Mouse (Mus musculus): ENCODE measurements around the gene Dock10. TPM values are rescaled to one million over a fixed set of nuclear protein-coding genes. Genes with fewer than 3 reads are reported as not detected.
"Not testable (repeated sequence)": the region's sequence is repeated elsewhere in the genome, so short reads cannot be mapped to it uniquely, and the experiment has no call there.

Dock10 gene
- polyA plus RNA-seq, 1 experiment from 2014 or later: 5.8 TPM

- H3K36me3 ChIP-seq: no peaks in the 10 kb centered on the region
- H3K9me3 ChIP-seq: no peaks in the 10 kb centered on the region
- no peak overlapping the region for H3K4me3 ChIP-seq (replicated peaks)
- no peak overlapping the region for H3K27ac ChIP-seq
- H3K27me3 ChIP-seq (replicated peaks): peaks cover 14% of the 10 kb centered on the region
- no peak for ATAC-seq (ENCODE audit: insufficient read depth, low FRiP score, low read depth)
- 23% methylated on average over 2 of the region's 2 CpGs for WGBS
- H3K4me2 ChIP-seq: no peak overlapping the region
- H3K4me1 ChIP-seq: peaks cover 4% of the 10 kb centered on the region; the same call in 1 of the 2 replicates
- H3K9ac ChIP-seq: no peak overlapping the region
These were observed 2.3 kb downstream of the Dock10 start for GRCm38 (mm10) chr1:80756060-80756439.

GRCm38 (mm10) chr1:80755296-80756059, 2.8 kb downstream of the Dock10 start:
- peaks cover 14% of the 10 kb centered on the region for H3K27me3 ChIP-seq (replicated peaks)
- WGBS: 75% methylated on average over 7 of the region's 7 CpGs
- no peak overlapping the region for H3K4me3 ChIP-seq (replicated peaks)
- no peak overlapping the region for H3K27ac ChIP-seq
- no peak overlapping the region for H3K4me2 ChIP-seq
- no peak overlapping the region for H3K9ac ChIP-seq
- peaks cover 4% of the 10 kb centered on the region; the same call in 1 of the 2 replicates for H3K4me1 ChIP-seq
- no peak for ATAC-seq (ENCODE audit: insufficient read depth, low FRiP score, low read depth)
- H3K9me3 ChIP-seq: no peaks in the 10 kb centered on the region
- H3K36me3 ChIP-seq: no peaks in the 10 kb centered on the region

GRCm38 (mm10) chr1:80749122-80749521, 9.2 kb downstream of the Dock10 start:
- not testable (repeated sequence) for H3K36me3 ChIP-seq; H3K9ac ChIP-seq; H3K4me1 ChIP-seq; ATAC-seq (ENCODE audit: insufficient read depth, low FRiP score, low read depth); H3K4me2 ChIP-seq; H3K27ac ChIP-seq; H3K9me3 ChIP-seq; H3K4me3 ChIP-seq (replicated peaks); H3K27me3 ChIP-seq (replicated peaks)
- 76% methylated on average over 2 of the region's 2 CpGs for WGBS

DNA sequence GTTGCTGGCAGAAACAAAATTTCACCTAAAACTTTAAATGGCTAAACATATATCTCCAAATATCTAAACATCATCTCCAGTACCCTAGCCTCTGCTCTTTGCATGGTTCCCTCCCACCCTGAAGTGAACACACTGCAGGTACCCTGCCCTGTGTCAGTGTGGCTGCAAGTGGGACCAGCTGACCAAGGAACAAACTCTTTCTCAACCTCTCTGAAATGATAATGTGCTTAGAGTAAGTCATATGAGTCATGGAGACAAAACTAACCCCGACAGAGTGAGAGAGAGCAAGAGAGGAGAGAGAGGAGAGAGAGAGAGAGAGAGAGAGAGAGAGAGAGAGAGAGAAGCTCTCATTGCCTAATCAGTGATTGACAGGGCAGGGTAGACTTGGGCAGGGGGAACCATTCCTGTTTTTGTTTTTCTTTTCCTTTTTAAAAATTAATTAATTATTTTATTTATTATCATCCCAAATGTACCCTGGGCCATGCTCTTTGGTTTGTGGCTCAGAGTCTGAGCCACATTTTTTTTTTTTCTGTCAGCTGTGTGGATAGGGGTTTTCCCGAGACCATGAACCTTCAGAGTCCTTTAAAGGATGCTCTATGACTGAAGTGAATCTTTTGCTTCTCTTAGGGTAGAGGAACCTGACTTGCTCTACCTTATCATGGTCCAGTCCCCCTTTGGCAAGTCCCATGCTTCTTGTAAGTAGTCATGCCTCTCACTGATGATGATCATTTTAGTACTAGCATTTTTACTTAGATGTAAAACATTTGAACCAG, 11.4 kb downstream of the Dock10 start:
- no peak for ATAC-seq (ENCODE audit: insufficient read depth, low FRiP score, low read depth)
- H3K4me2 ChIP-seq: no peak overlapping the region
- no peaks in the 10 kb centered on the region for H3K36me3 ChIP-seq
- no peaks in the 10 kb centered on the region for H3K9me3 ChIP-seq
- no peak overlapping the region for H3K9ac ChIP-seq
- 65% methylated on average over 2 of the region's 2 CpGs for WGBS
- no peaks in the 10 kb centered on the region for H3K27me3 ChIP-seq (replicated peaks)
- no peak overlapping the region for H3K27ac ChIP-seq
- H3K4me1 ChIP-seq: no peaks in the 10 kb centered on the region
- no peak overlapping the region for H3K4me3 ChIP-seq (replicated peaks)

DNA sequence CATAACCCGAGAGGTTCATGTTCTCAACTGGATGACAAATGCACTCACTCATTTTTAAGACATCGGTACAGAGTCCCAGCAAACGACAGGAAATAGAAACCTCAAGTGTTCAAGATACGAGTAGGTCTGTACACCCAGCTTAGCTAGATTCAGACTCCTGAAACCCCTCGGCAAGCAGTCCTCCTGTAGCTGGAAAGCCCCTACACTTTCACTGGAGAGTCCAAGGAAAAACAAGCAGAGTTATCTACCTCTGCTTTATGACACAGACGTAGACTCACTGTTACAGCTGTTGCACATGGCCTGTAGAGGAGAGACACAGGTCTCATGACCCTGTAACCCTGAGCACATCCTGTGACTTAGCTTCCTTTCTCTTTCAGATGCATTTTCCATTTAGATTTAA, 12.1 kb downstream of the Dock10 start:
- H3K9me3 ChIP-seq: no peaks in the 10 kb centered on the region
- H3K4me2 ChIP-seq: no peak overlapping the region
- H3K27ac ChIP-seq: no peak overlapping the region
- H3K9ac ChIP-seq: no peak overlapping the region
- no peak overlapping the region for H3K4me3 ChIP-seq (replicated peaks)
- no peak for ATAC-seq (ENCODE audit: insufficient read depth, low FRiP score, low read depth)
- 70% methylated on average over 6 of the region's 6 CpGs for WGBS
- no peaks in the 10 kb centered on the region for H3K27me3 ChIP-seq (replicated peaks)
- no peaks in the 10 kb centered on the region for H3K36me3 ChIP-seq
- H3K4me1 ChIP-seq: no peaks in the 10 kb centered on the region

GRCm38 (mm10) chr1:80739472-80739871, 18.9 kb downstream of the Dock10 start:
- no peak for ATAC-seq (ENCODE audit: insufficient read depth, low FRiP score, low read depth)
- Histone ChIP-seq H3K4me3 (replicated peaks) (no peak overlapping the region), H3K27me3 (replicated peaks) (no peaks in the 10 kb centered on the region), H3K36me3 (no peaks in the 10 kb centered on the region), H3K4me1 (no peaks in the 10 kb centered on the region), H3K4me2 (no peak overlapping the region), H3K27ac (no peak overlapping the region), H3K9me3 (no peaks in the 10 kb centered on the region), H3K9ac (no peak overlapping the region)
- WGBS: 47% methylated on average over 1 of the region's 1 CpGs

- 67% methylated on average over 5 of the region's 5 CpGs for WGBS
These were observed 20.4 kb downstream of the Dock10 start for GRCm38 (mm10) chr1:80737812-80738391.

GRCm38 (mm10) chr1:80730582-80730981, 27.7 kb downstream of the Dock10 start:
- WGBS: 82% methylated on average over 5 of the region's 5 CpGs
- Histone ChIP-seq H3K9ac (no peak overlapping the region), H3K4me2 (no peak overlapping the region), H3K9me3 (no peaks in the 10 kb centered on the region), H3K36me3 (no peaks in the 10 kb centered on the region), H3K27me3 (replicated peaks) (no peaks in the 10 kb centered on the region), H3K4me1 (no peaks in the 10 kb centered on the region), H3K4me3 (replicated peaks) (no peak overlapping the region), H3K27ac (no peak overlapping the region)
- no peak for ATAC-seq (ENCODE audit: insufficient read depth, low FRiP score, low read depth)

More at GRCm38 (mm10) chr1:80737812-80738391, 20.4 kb downstream of the Dock10 start:
- H3K4me1 ChIP-seq: no peaks in the 10 kb centered on the region
- no peaks in the 10 kb centered on the region for H3K36me3 ChIP-seq
- H3K27ac ChIP-seq: no peak overlapping the region
- no peak for ATAC-seq (ENCODE audit: insufficient read depth, low FRiP score, low read depth)
- H3K27me3 ChIP-seq (replicated peaks): no peaks in the 10 kb centered on the region
- no peak overlapping the region for H3K4me3 ChIP-seq (replicated peaks)
- H3K9me3 ChIP-seq: no peaks in the 10 kb centered on the region
- H3K4me2 ChIP-seq: no peak overlapping the region
- no peak overlapping the region for H3K9ac ChIP-seq

- Histone ChIP-seq H3K4me2 (no peak overlapping the region), H3K4me3 (replicated peaks) (no peak overlapping the region), H3K9ac (no peak overlapping the region), H3K9me3 (no peaks in the 10 kb centered on the region), H3K36me3 (no peaks in the 10 kb centered on the region), H3K27me3 (replicated peaks) (no peaks in the 10 kb centered on the region), H3K4me1 (no peaks in the 10 kb centered on the region), H3K27ac (no peak overlapping the region)
- no peak for ATAC-seq (ENCODE audit: insufficient read depth, low FRiP score, low read depth)
- WGBS: 83% methylated on average over 4 of the region's 4 CpGs
These were observed 28.2 kb downstream of the Dock10 start for GRCm38 (mm10) chr1:80730174-80730573.

DNA sequence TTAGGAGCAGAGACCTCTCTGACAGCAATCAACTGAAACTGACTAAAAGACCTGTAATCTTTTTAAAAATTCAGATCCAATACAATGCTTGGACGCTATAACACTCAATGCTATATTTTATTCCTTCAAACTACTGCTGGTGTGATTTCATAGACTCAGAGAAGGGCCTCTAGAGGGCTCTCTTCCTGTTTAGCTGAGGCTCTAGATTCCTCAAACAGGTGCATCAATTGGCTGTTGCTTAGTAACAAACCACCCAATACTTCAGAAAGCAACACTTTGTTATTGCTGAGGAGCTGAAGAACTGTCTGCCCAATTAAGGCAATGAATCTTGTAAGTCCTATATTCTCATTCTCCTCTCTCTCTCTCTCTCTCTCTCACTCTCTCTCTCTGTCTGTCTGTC, 30.1 kb downstream of the Dock10 start:
- no peaks in the 10 kb centered on the region for H3K27me3 ChIP-seq (replicated peaks)
- WGBS: 44% methylated on average over 1 of the region's 1 CpGs
- no peaks in the 10 kb centered on the region for H3K36me3 ChIP-seq
- H3K4me1 ChIP-seq: no peaks in the 10 kb centered on the region
- no peaks in the 10 kb centered on the region for H3K9me3 ChIP-seq
- H3K9ac ChIP-seq: no peak overlapping the region
- H3K4me3 ChIP-seq (replicated peaks): no peak overlapping the region
- H3K27ac ChIP-seq: no peak overlapping the region
- H3K4me2 ChIP-seq: no peak overlapping the region
- no peak for ATAC-seq (ENCODE audit: insufficient read depth, low FRiP score, low read depth)

DNA sequence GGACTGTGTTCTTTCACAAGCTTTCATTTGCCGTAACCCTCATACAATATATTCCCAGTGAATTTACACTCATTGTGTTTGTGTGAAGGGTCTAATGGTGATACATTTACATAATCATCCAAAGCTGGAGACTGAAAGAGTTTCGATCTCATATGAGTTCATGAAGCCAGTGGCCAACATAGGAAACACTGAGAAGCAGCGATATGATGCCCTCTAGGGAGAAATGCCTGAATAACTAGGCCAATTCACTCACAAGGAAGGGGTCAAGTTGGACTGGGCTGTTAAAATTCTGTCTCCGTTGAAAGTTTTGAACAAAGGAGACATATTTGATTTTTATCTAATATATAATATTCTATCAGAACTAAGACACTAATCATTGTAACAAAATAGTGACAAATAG, 30.9 kb downstream of the Dock10 start:
- Histone ChIP-seq H3K4me2 (no peak overlapping the region), H3K4me1 (no peaks in the 10 kb centered on the region), H3K9ac (no peak overlapping the region), H3K27me3 (replicated peaks) (no peaks in the 10 kb centered on the region), H3K4me3 (replicated peaks) (no peak overlapping the region), H3K36me3 (no peaks in the 10 kb centered on the region), H3K27ac (no peak overlapping the region), H3K9me3 (no peaks in the 10 kb centered on the region)
- no peak for ATAC-seq (ENCODE audit: insufficient read depth, low FRiP score, low read depth)
- 82% methylated on average over 4 of the region's 4 CpGs for WGBS

DNA sequence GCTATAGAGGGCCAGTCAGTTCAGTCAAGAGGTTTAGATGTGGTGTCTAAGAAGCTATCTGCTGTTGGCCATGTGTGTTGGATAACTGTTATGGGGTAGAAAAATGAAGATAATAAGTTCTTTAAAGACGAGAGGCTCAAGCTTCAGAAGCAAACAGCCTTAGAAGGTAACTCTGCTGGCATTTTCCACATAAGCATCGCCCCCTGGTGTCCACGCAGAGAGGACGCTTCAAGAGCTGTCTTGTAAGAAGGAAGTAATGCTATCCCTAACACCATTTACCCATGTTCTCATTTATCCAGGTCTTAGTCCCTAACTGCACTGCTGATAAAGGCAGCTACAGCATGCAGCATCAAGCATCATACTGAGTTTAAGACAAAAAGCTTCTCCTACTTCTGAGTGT, 35.7 kb downstream of the Dock10 start:
- ATAC-seq (ENCODE audit: insufficient read depth, low FRiP score, low read depth): no peak
- no peaks in the 10 kb centered on the region for H3K27me3 ChIP-seq (replicated peaks)
- no peak overlapping the region for H3K27ac ChIP-seq
- no peaks in the 10 kb centered on the region for H3K9me3 ChIP-seq
- H3K4me3 ChIP-seq (replicated peaks): no peak overlapping the region
- no peak overlapping the region for H3K4me2 ChIP-seq
- H3K36me3 ChIP-seq: no peaks in the 10 kb centered on the region
- WGBS: 23% methylated on average over 4 of the region's 4 CpGs
- H3K4me1 ChIP-seq: no peaks in the 10 kb centered on the region
- H3K9ac ChIP-seq: no peak overlapping the region
